Mouse (Mus musculus): ENCODE results near the gene Abcf2. TPM values are rescaled to one million over a fixed set of nuclear protein-coding genes. Genes with fewer than 3 reads are reported as not detected.

The Abcf2 gene
- total RNA-seq, 2 experiments from 2014 or later: 70.2 to 164 TPM

DNA sequence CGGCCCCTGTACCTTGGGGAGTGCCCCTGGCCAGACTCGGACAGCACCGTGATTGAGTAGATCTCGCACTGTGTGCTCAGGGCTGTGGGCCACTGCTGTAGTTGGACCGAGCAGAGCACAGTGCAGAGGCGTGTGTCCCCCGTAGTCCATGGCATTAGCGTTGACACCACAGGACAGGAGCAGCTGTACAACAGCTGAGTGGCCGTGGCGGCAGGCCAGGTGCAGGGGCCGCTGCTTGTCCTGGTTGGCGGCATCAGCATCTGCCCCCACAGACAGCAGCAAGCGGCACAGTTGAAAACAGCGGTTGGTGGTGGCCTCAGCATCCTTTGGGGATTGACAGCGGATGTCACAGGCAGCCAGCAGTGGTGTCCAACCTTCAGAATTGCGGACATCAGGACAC, 39.6 kb downstream of the Abcf2 start:
- 0 out of 2 replicates have a peak, but pooled peaks have one; percentile 15 for ATAC-seq (replicated peaks; ENCODE audit: low FRiP score, low TSS enrichment, poor library complexity, severe bottlenecking)

DNA sequence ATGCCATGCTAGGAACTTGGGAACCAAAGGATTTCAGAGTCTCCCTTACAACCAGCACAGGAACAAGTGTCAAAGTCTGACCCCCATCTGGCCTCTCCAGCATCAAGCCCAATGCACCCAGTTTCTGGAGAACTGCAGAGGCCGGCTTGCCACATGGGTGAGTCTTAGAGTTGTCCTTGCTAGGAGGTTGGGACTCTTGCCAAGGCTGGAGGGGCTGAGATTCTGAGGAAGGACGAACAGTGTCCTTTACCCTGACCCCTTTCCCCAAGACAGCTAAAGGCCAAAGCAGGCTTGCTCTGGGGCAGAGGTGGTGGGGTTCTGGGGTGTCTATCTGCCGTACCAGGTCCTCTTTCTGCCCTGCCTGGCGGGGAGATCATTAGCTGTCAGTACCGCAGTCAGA, 40.8 kb downstream of the Abcf2 start:
- no peak for ATAC-seq (replicated peaks; ENCODE audit: low FRiP score, low TSS enrichment, poor library complexity, severe bottlenecking)

- ATAC-seq (replicated peaks; ENCODE audit: low FRiP score, low TSS enrichment, poor library complexity, severe bottlenecking): no peak
Measured at GRCm38 (mm10) chr5:24535731-24536130, 41.5 kb downstream of the Abcf2 start.

GRCm38 (mm10) chr5:24534292-24534691, 43.0 kb downstream of the Abcf2 start:
- no peak for ATAC-seq (replicated peaks; ENCODE audit: low FRiP score, low TSS enrichment, poor library complexity, severe bottlenecking)

DNA sequence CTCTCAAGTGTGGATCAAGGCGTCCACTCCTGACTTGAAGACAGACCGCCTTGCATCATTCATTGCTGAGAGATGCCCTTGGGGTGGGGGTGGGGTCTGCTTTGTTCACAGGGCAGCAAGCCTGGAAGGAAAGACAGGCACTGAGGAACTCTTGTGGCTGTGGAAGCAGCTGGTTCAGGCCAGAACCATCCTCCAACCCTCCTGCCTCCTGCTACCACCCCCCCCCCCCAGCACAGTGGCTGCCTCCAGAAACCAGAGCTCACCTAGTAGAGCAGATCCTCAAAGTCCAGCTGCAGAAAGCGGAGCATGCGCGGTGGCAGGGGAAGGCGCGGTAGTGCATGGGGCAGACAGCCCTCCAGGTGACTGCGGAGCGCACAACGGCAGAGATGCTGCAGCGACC, 43.9 kb downstream of the Abcf2 start:
- ATAC-seq (replicated peaks; ENCODE audit: low FRiP score, low TSS enrichment, poor library complexity, severe bottlenecking): no peak

DNA sequence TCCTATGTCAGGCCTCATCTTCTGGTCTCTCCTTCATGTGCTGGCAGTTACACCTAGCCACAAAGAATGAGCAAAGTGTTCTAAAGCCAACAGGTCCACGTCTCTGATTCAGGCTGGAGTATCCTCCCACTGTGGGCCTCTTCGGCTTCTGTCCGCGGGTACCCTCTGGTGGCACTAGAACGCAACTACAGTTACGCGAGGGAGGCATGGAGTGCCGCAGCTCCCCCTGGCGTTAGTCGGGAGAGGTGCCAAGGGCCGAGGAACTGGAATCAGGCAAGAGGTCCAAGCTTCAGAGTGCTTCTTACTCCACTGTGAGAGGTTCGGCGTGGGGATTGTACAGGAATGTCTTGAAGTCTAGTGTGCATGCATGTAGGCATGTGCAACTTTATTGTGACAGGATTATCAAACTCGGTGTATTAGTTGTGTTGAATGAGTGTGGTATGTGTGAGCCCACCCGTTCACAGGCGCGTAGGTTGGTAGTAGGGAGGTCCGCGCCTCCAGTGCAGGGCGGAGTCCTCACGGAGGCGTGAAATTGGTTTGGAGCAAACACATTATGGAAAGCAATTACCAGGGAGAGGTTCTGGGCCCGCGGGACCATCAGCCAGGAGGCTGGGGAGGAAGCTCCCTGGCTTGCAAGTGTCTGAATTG, 47.1 kb downstream of the Abcf2 start:
- ATAC-seq (replicated peaks; ENCODE audit: low FRiP score, low TSS enrichment, poor library complexity, severe bottlenecking): peak; percentile 94

GRCm38 (mm10) chr5:24527780-24528179, 49.5 kb downstream of the Abcf2 start:
- ATAC-seq (replicated peaks; ENCODE audit: low FRiP score, low TSS enrichment, poor library complexity, severe bottlenecking): no peak

- no peak for ATAC-seq (replicated peaks; ENCODE audit: low FRiP score, low TSS enrichment, poor library complexity, severe bottlenecking)
Measured at GRCm38 (mm10) chr5:24526889-24527230, 50.4 kb downstream of the Abcf2 start, which contains the start of gene Gbx1. Gene Gbx1, minus strand, starts transcription at chr5:24527202.

GRCm38 (mm10) chr5:24526190-24526888, 50.9 kb downstream of the Abcf2 start:
- ATAC-seq (replicated peaks; ENCODE audit: low FRiP score, low TSS enrichment, poor library complexity, severe bottlenecking): no peak

DNA sequence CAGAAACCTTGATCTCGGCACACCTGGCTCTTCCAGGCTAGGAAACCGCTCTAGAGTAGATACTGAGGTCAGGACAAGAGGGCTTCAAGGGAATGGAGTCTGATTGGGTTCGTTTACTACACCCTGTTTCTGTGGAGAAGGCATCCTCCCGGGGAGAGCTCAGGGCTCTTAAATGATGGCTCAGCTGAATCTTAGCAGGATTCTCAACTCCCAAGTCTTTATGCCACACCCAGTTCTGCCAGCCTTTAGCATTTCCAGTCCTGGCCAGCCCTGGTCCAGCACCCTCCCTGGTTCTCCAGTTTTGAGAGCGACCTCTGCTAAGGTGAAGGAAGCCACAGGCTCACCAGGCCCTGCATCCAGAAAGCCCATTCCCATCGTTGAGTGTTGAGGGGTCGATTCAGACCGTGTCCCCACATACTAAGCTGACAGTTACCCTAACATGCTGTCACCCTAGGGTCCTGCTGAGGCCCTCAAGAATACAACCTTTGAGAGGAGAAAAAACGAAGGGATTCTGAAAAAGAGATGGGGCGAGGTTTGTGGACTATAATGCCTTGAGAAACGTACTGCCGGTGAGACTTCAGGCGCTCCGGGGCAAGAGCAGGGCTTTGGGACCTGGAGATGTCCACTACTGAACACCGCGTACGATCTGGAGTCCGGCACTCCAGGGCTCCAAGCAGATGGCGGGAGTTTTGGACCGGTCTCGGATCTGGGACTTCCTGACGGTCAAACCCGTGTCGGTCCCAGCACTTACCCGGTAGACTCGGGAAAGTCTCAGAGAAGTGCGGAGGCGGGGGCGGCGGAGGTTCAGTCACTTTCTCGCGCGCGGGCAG, 51.7 kb downstream of the Abcf2 start:
- ATAC-seq (replicated peaks; ENCODE audit: low FRiP score, low TSS enrichment, poor library complexity, severe bottlenecking): no peak

- peak; percentile 61; the same call in 1 of the 2 replicates for ATAC-seq (replicated peaks; ENCODE audit: low FRiP score, low TSS enrichment, poor library complexity, severe bottlenecking)
Measured at GRCm38 (mm10) chr5:24524522-24524921, 52.7 kb downstream of the Abcf2 start.

GRCm38 (mm10) chr5:24523806-24524205, 53.5 kb downstream of the Abcf2 start:
- no peak for ATAC-seq (replicated peaks; ENCODE audit: low FRiP score, low TSS enrichment, poor library complexity, severe bottlenecking)

GRCm38 (mm10) chr5:24521366-24521765, 55.9 kb downstream of the Abcf2 start:
- no peak for ATAC-seq (replicated peaks; ENCODE audit: low FRiP score, low TSS enrichment, poor library complexity, severe bottlenecking)

Other genes with a start within 250 kb of the Abcf2 start
- 1.2 TPM in 1 of 2 replicates, not detected in the other for gene Kcnh2, start 225.9 kb downstream of the Abcf2 start, total RNA-seq (2014; fragmentation: Nextera tagmentation)
- not detected in 2 replicates for gene Kcnh2, start 225.9 kb downstream of the Abcf2 start, total RNA-seq (2017)
- gene Nos3, start 212.7 kb downstream of the Abcf2 start, total RNA-seq (2014; fragmentation: Nextera tagmentation): not detected in 2 replicates
- 0.23 TPM in 1 of 2 replicates, not detected in the other for gene Nos3, start 212.7 kb downstream of the Abcf2 start, total RNA-seq (2017)
- gene Atg9b, start 185.3 kb downstream of the Abcf2 start, total RNA-seq (2014; fragmentation: Nextera tagmentation): 1.9 and 5.2 TPM in 2 replicates
- 1.1 and 7.3 TPM in 2 replicates for gene Atg9b, start 185.3 kb downstream of the Abcf2 start, total RNA-seq (2017)
- gene Abcb8, start 183.8 kb downstream of the Abcf2 start, total RNA-seq (2014; fragmentation: Nextera tagmentation): 59.4 and 83.4 TPM in 2 replicates
- gene Abcb8, start 183.8 kb downstream of the Abcf2 start, total RNA-seq (2017): 8.3 and 24.8 TPM in 2 replicates
- 1.4 TPM in 1 of 2 replicates, not detected in the other for gene Asic3, start 164.1 kb downstream of the Abcf2 start, total RNA-seq (2014; fragmentation: Nextera tagmentation)
- gene Asic3, start 164.1 kb downstream of the Abcf2 start, total RNA-seq (2017): not detected in 2 replicates
- gene Cdk5, start 153.9 kb downstream of the Abcf2 start, total RNA-seq (2014; fragmentation: Nextera tagmentation): 25.5 and 31.7 TPM in 2 replicates
- gene Cdk5, start 153.9 kb downstream of the Abcf2 start, total RNA-seq (2017): 15.0 and 26.5 TPM in 2 replicates
- gene Slc4a2, start 153.6 kb downstream of the Abcf2 start, total RNA-seq (2014; fragmentation: Nextera tagmentation): 22.8 and 24.7 TPM in 2 replicates
- gene Slc4a2, start 153.6 kb downstream of the Abcf2 start, total RNA-seq (2017): 15.5 and 16.4 TPM in 2 replicates
- gene Fastk, start 132.2 kb downstream of the Abcf2 start, total RNA-seq (2014; fragmentation: Nextera tagmentation): 101 and 135 TPM in 2 replicates
- gene Fastk, start 132.2 kb downstream of the Abcf2 start, total RNA-seq (2017): 14.1 and 30.4 TPM in 2 replicates
- gene Tmub1, start 129.6 kb downstream of the Abcf2 start, total RNA-seq (2014; fragmentation: Nextera tagmentation): 10.5 and 11.4 TPM in 2 replicates
- 5.6 and 6.2 TPM in 2 replicates for gene Tmub1, start 129.6 kb downstream of the Abcf2 start, total RNA-seq (2017)
- gene Agap3, start 125.3 kb downstream of the Abcf2 start, total RNA-seq (2014; fragmentation: Nextera tagmentation): 36.5 and 53.3 TPM in 2 replicates
- 21.7 and 33.3 TPM in 2 replicates for gene Agap3, start 125.3 kb downstream of the Abcf2 start, total RNA-seq (2017)
- gene Gbx1, start 50.3 kb downstream of the Abcf2 start, total RNA-seq (2014; fragmentation: Nextera tagmentation): not detected in 2 replicates
- not detected in 2 replicates for gene Gbx1, start 50.3 kb downstream of the Abcf2 start, total RNA-seq (2017)
- gene Asb10, start 36.5 kb downstream of the Abcf2 start, total RNA-seq (2014; fragmentation: Nextera tagmentation): not detected in 2 replicates
- not detected in 2 replicates for gene Asb10, start 36.5 kb downstream of the Abcf2 start, total RNA-seq (2017)
- not detected in 2 replicates for gene 4931409K22Rik, start 20.7 kb downstream of the Abcf2 start, total RNA-seq (2014; fragmentation: Nextera tagmentation)
- gene 4931409K22Rik, start 20.7 kb downstream of the Abcf2 start, total RNA-seq (2017): not detected in 2 replicates
- 12.0 and 14.7 TPM in 2 replicates for gene Chpf2, start 9.3 kb upstream of the Abcf2 start, total RNA-seq (2014; fragmentation: Nextera tagmentation)
- gene Chpf2, start 9.3 kb upstream of the Abcf2 start, total RNA-seq (2017): 14.5 and 22.5 TPM in 2 replicates
- gene Smarcd3, start 46.9 kb upstream of the Abcf2 start, total RNA-seq (2014; fragmentation: Nextera tagmentation): not detected in 2 replicates
- not detected in 2 replicates for gene Smarcd3, start 46.9 kb upstream of the Abcf2 start, total RNA-seq (2017)
- gene Nub1, start 108.1 kb upstream of the Abcf2 start, total RNA-seq (2014; fragmentation: Nextera tagmentation): 18.4 and 22.4 TPM in 2 replicates
- 24.3 and 40.1 TPM in 2 replicates for gene Nub1, start 108.1 kb upstream of the Abcf2 start, total RNA-seq (2017)
- 0.32 TPM in 1 of 2 replicates, not detected in the other for gene Wdr86, start 153.3 kb upstream of the Abcf2 start, total RNA-seq (2014; fragmentation: Nextera tagmentation)
- gene Wdr86, start 153.3 kb upstream of the Abcf2 start, total RNA-seq (2017): 0.42 TPM in 1 of 2 replicates, not detected in the other
- gene Crygn, start 180.5 kb upstream of the Abcf2 start, total RNA-seq (2014; fragmentation: Nextera tagmentation): not detected in 2 replicates
- gene Crygn, start 180.5 kb upstream of the Abcf2 start, total RNA-seq (2017): not detected in 2 replicates